Mouse (Mus musculus) CH12.LX (cell line): Measurements from ENCODE around the gene Fkbp14. TPM values are rescaled to one million over a fixed set of nuclear protein-coding genes. Genes with fewer than 3 reads are reported as not detected.

Experiments used
- DNase-seq: peaks from one replicate; pipeline ENCODE4 v3.0.0-alpha.2; 2013; ENCODE audit errors: extremely low read depth
- H3K27ac ChIP-seq: 2 replicates; pipeline ENCODE4 v1.5.1; 2012; ENCODE audit warnings: low read depth, mild to moderate bottlenecking, control low read depth, moderate library complexity; ENCODE audit not compliant: insufficient read depth
- H3K27me3 ChIP-seq: replicated peaks from 2 replicates; pipeline ENCODE3; 2012; ENCODE audit warnings: inconsistent platforms
- H3K36me3 ChIP-seq, 2 experiments: replicated peaks in 1 of 2; 2 replicates each; pipeline versions ENCODE3 to v1.6.1; 2012; ENCODE audit warnings: inconsistent platforms in 1 of 2, low read length in 1 of 2, mild to moderate bottlenecking in 1 of 2, mixed read lengths in 1 of 2, moderate library complexity in 1 of 2; ENCODE audit not compliant: control insufficient read depth in 1 of 2, insufficient read depth in 1 of 2
- H3K4me1 ChIP-seq, 2 experiments: 2 replicates each; pipeline ENCODE4 v1.6.1; 2012; ENCODE audit warnings: inconsistent platforms in 1 of 2, moderate library complexity in 1 of 2; ENCODE audit not compliant: insufficient read depth in 2 of 2, control insufficient read depth in 1 of 2
- H3K4me2 ChIP-seq: 2 replicates; pipeline ENCODE4 v1.6.1; 2012; ENCODE audit warnings: low read depth, mild to moderate bottlenecking, control low read depth; ENCODE audit not compliant: poor library complexity, insufficient read depth, severe bottlenecking
- H3K4me3 ChIP-seq, 3 experiments: fragments of 150-350 bp in 1 of 3; sonication (generic) in 1 of 3; replicated peaks in 1 of 3; 2 replicates each; pipeline versions ENCODE3 to v1.5.1; 2011 to 2012; ENCODE audit warnings: low read depth in 2 of 3, low read length in 2 of 3, mild to moderate bottlenecking in 2 of 3, moderate library complexity in 2 of 3, control low read depth in 1 of 3, improper control_type of control experiment in 1 of 3, inconsistent platforms in 1 of 3, mixed read lengths in 1 of 3; ENCODE audit not compliant: poor library complexity in 1 of 3
- H3K79me2 ChIP-seq: replicated peaks from 2 replicates; pipeline ENCODE4 v1.6.1; 2012; ENCODE audit warnings: mild to moderate bottlenecking, moderate library complexity; ENCODE audit not compliant: control insufficient read depth, poor library complexity, insufficient read depth, severe bottlenecking; ENCODE audit errors: extremely low read depth
- H3K9ac ChIP-seq: 2 replicates; pipeline ENCODE4 v1.6.1; 2012; ENCODE audit warnings: low read depth, mild to moderate bottlenecking, control low read depth, moderate library complexity; ENCODE audit not compliant: insufficient read depth
- H3K9me3 ChIP-seq: replicated peaks from 2 replicates; pipeline ENCODE3; 2012; ENCODE audit warnings: low read length, inconsistent platforms, mixed read lengths
- BHLHE40 ChIP-seq: IDR thresholded peaks from 2 replicates; pipeline ENCODE4 v1.6.1; 2011; ENCODE audit warnings: mild to moderate bottlenecking, low read depth, low read length, improper control_type of control experiment
- CHD1 ChIP-seq: IDR thresholded peaks from 2 replicates; pipeline ENCODE4 v1.6.1; 2012; ENCODE audit warnings: low read depth, low read length, improper control_type of control experiment, inconsistent platforms
- CHD2 ChIP-seq: IDR thresholded peaks from 2 replicates; pipeline ENCODE4 v1.6.1; 2011; ENCODE audit warnings: low read length, improper control_type of control experiment
- E2F4 ChIP-seq: IDR thresholded peaks from 2 replicates; pipeline ENCODE4 v1.6.1; 2011; ENCODE audit warnings: low read depth, low read length, improper control_type of control experiment; ENCODE audit not compliant: insufficient replicate concordance
- ELF1 ChIP-seq: IDR thresholded peaks from 2 replicates; pipeline ENCODE4 v1.6.1; 2014; ENCODE audit warnings: low read depth, mild to moderate bottlenecking, inconsistent platforms, low read length, improper control_type of control experiment
- EP300 ChIP-seq: IDR thresholded peaks from 2 replicates; pipeline ENCODE4 v1.6.1; 2011; ENCODE audit warnings: low read length, improper control_type of control experiment
- ETS1 ChIP-seq: conservative IDR thresholded peaks from 2 replicates; pipeline ENCODE4 v1.6.1; 2012; ENCODE audit warnings: low read depth, mild to moderate bottlenecking, inconsistent platforms, low read length, improper control_type of control experiment, moderate library complexity
- GABPA ChIP-seq: IDR thresholded peaks from 2 replicates; pipeline ENCODE4 v1.6.1; 2012; ENCODE audit warnings: low read depth, low read length, improper control_type of control experiment, inconsistent platforms; ENCODE audit not compliant: insufficient replicate concordance
- HCFC1 ChIP-seq: IDR thresholded peaks from 2 replicates; pipeline ENCODE4 v1.6.1; 2012; ENCODE audit warnings: low read depth, mild to moderate bottlenecking, inconsistent platforms, low read length, improper control_type of control experiment
- IRF4 ChIP-seq: IDR thresholded peaks from 2 replicates; pipeline ENCODE4 v1.6.1; 2014; ENCODE audit warnings: low read depth, mild to moderate bottlenecking, inconsistent platforms, low read length, improper control_type of control experiment
- JUN ChIP-seq: IDR thresholded peaks from 2 replicates; pipeline ENCODE4 v1.6.1; 2011; ENCODE audit warnings: low read depth, mild to moderate bottlenecking, low read length, improper control_type of control experiment, moderate library complexity; ENCODE audit not compliant: insufficient read depth
- JUND ChIP-seq: conservative IDR thresholded peaks from 2 replicates; pipeline ENCODE4 v1.6.1; 2011; ENCODE audit warnings: low read depth, low read length, improper control_type of control experiment
- KAT2A ChIP-seq: IDR thresholded peaks from 2 replicates; pipeline ENCODE4 v1.6.1; 2012; ENCODE audit warnings: low read length, improper control_type of control experiment, inconsistent platforms; ENCODE audit not compliant: insufficient replicate concordance
- MAFK ChIP-seq: IDR thresholded peaks from 2 replicates; pipeline ENCODE4 v1.6.1; 2011; ENCODE audit warnings: low read length, improper control_type of control experiment; ENCODE audit not compliant: insufficient replicate concordance
- MAX ChIP-seq: IDR thresholded peaks from 2 replicates; pipeline ENCODE4 v1.6.1; 2011; ENCODE audit warnings: low read length, improper control_type of control experiment
- MAZ ChIP-seq: IDR thresholded peaks from 2 replicates; pipeline ENCODE4 v1.6.1; 2012; ENCODE audit warnings: low read depth, mild to moderate bottlenecking, inconsistent platforms, low read length, improper control_type of control experiment, moderate library complexity
- MYC ChIP-seq: IDR thresholded peaks from 2 replicates; pipeline ENCODE4 v1.6.1; 2011; ENCODE audit warnings: low read depth, mild to moderate bottlenecking, improper control_type of control experiment, low read length
- NELFE ChIP-seq: IDR thresholded peaks from 2 replicates; pipeline ENCODE4 v1.6.1; 2011; ENCODE audit warnings: low read depth, low read length, improper control_type of control experiment
- PAX5 ChIP-seq: IDR thresholded peaks from 2 replicates; pipeline ENCODE4 v1.6.1; 2012; ENCODE audit warnings: low read length, inconsistent platforms, mixed read lengths
- RAD21 ChIP-seq: IDR thresholded peaks from 2 replicates; pipeline ENCODE4 v1.6.1; 2011; ENCODE audit warnings: low read depth, mild to moderate bottlenecking, low read length, improper control_type of control experiment, moderate library complexity
- RCOR1 ChIP-seq: conservative IDR thresholded peaks from 2 replicates; pipeline ENCODE4 v1.6.1; 2012; ENCODE audit warnings: low read depth, mild to moderate bottlenecking, inconsistent platforms, low read length, improper control_type of control experiment
- SMC3 ChIP-seq: IDR thresholded peaks from 2 replicates; pipeline ENCODE4 v1.6.1; 2011; ENCODE audit warnings: low read depth, low read length, improper control_type of control experiment
- TBP ChIP-seq: conservative IDR thresholded peaks from 2 replicates; pipeline ENCODE4 v1.6.1; 2011; ENCODE audit warnings: low read depth, low read length, improper control_type of control experiment
- UBTF ChIP-seq: IDR thresholded peaks from 2 replicates; pipeline ENCODE4 v1.6.1; 2012; ENCODE audit warnings: low read depth, mild to moderate bottlenecking, inconsistent platforms, low read length, improper control_type of control experiment, moderate library complexity
- USF1 ChIP-seq: IDR thresholded peaks from 2 replicates; pipeline ENCODE4 v1.6.1; 2014; ENCODE audit warnings: low read depth, mild to moderate bottlenecking, inconsistent platforms, low read length, improper control_type of control experiment
- USF2 ChIP-seq: conservative IDR thresholded peaks from 2 replicates; pipeline ENCODE4 v1.6.1; 2011; ENCODE audit warnings: low read depth, low read length, improper control_type of control experiment
- ZC3H11A ChIP-seq: IDR thresholded peaks from 2 replicates; pipeline ENCODE4 v1.6.1; 2012; ENCODE audit warnings: low read depth, mild to moderate bottlenecking, inconsistent platforms, low read length, improper control_type of control experiment
- ZMIZ1 ChIP-seq: IDR thresholded peaks from 2 replicates; pipeline ENCODE4 v1.6.1; 2012; ENCODE audit warnings: low read depth, mild to moderate bottlenecking, inconsistent platforms, low read length, improper control_type of control experiment
- ZNF384 ChIP-seq: IDR thresholded peaks from 2 replicates; pipeline ENCODE4 v1.6.1; 2012; ENCODE audit warnings: low read depth, low read length, improper control_type of control experiment, inconsistent platforms
- dilution Hi-C: fragments of 300-500 bp; cut with MboI; formaldehyde crosslinking; loops from 2 replicates; pipeline ENCODE4 v1.14.3; 2020; ENCODE audit warnings: low sequenced_read_pairs; ENCODE audit not compliant: extremely low pct_unique_long_range_greater_than_20kb, extremely low pct_ligation_motif_present
- in situ Hi-C: fragments of 300-500 bp; cut with MboI; formaldehyde crosslinking; loops from 3 replicates; pipeline ENCODE4 v1.14.3; 2019; ENCODE audit warnings: low sequenced_read_pairs, low pct_ligation_motif_present, low pct_unique_long_range_greater_than_20kb, mixed read lengths
- polyA plus RNA-seq: library from polyadenylated mRNA; unstranded; fragments of >175 nt; gene quantifications from 2 replicates; pipeline ENCODE4 v1.2.1, GENCODE M21; 2012; ENCODE audit warnings: low read depth; ENCODE audit not compliant: insufficient read length
- total RNA-seq, 2 experiments: library from RNA; depleted of rRNA; stranded (reverse); fragments of 300-350 nt in 1 of 2; fragments of >200 nt in 1 of 2; gene quantifications; 2 replicates each; pipeline ENCODE4 v1.2.3; 2012 to 2014

Gene Fkbp14
- total and polyA plus RNA-seq, 3 experiments = 0.50 to 0.95 (median 0.68) TPM

DNA sequence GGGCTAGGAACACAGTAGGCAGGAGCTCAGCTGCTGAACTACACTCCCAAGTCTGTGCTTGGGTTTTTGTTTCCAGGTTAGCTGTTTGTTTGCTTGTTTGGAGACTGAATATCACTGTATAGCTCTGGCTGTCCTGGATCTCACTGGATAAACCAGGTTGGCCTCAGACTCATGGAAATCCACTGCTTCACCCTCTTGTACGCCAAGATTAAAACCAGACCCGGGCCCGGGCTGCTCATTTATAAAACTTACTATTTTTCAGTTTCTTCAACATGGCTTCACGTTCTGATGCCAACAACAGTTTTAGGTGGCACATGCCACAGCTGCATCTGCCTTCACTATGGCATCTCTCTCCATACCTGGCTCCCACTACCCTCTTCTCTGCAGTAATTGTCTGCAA is 33.5 kb downstream of the Fkbp14 start:
- H3K9me3 ChIP-seq = no peaks in the 10 kb centered on the region
- TF ChIP-seq E2F4 (no peak), USF2 (no peak), CHD2 (no peak), ETS1 (no peak), ELF1 (no peak), JUND (no peak), IRF4 (no peak), TBP (no peak), KAT2A (no peak), ZNF384 (no peak), MYC (no peak), MAX (no peak), PAX5 (no peak), BHLHE40 (no peak), MAFK (no peak), CHD1 (no peak)
- dilution Hi-C loops = no loop called here

DNA sequence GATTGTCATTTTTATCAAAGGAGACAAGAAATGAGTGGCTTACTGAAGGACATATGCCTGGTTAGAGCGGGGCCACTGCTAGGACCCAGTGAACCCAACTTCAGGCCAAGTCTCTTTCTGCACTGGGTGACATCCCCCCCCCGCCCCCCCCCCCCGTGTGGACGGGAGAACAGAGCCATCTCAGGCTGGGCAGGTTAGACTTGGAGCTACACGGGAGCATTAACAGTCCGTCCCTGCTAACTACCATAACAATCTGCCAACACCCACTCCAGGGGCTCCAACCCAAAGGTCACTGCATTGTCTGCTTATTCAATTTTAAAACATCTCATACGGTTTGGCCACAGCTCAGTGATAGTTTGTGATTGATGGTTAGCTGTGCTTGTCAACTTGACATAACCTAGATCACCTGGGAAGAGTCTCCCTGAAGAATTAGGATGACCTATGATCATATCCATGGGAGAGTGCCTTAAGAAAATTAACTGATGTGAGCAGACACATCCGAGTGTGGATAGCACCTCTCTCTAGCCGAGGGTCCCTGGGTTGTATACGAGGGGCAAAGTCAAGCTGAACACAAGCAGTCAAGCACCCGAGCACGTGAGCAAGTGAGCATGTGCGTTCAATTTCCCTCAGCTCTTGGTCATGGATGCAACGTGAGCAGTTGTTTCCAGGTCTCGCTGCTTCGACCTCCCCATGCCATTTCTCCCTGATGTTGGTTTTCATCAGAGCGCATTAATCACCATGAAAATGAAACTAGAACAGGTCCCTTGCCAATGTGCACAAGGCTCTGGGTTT is 34.9 kb downstream of the Fkbp14 start:
- TF ChIP-seq ZMIZ1 (no peak), MAFK (no peak), ZC3H11A (no peak), EP300 (no peak), RAD21 (no peak), NELFE (no peak), JUN (no peak), ZNF384 (no peak), SMC3 (no peak), HCFC1 (no peak), UBTF (no peak), GABPA (no peak), MAZ (no peak), USF1 (no peak), RCOR1 (no peak), IRF4 (no peak)
- TF ChIP-seq, all 38 proteins: peak for 0
- H3K9me3 ChIP-seq = no peaks in the 10 kb centered on the region
- H3K27ac ChIP-seq = no peak overlapping the region
- H3K9ac ChIP-seq = no peak overlapping the region
- no peaks in the 10 kb centered on the region for H3K27me3 ChIP-seq
- H3K36me3 ChIP-seq = no peaks in the 10 kb centered on the region
- no peak overlapping the region for H3K4me3 ChIP-seq
- no peak overlapping the region for H3K4me2 ChIP-seq
- DNase-seq = no peak
- in situ Hi-C loops = no loop called here
- H3K79me2 ChIP-seq = no peaks in the 10 kb centered on the region
- dilution Hi-C loops = no loop called here
- H3K4me1 ChIP-seq = peaks cover 5 to 15% of the 10 kb centered on the region in 2 experiments

More for the DNA sequence above, 33.5 kb downstream of the Fkbp14 start:
- no peak overlapping the region for H3K9ac ChIP-seq
- peaks cover 5 to 15% of the 10 kb centered on the region in 2 experiments for H3K4me1 ChIP-seq
- no peak for DNase-seq
- no peaks in the 10 kb centered on the region for H3K27me3 ChIP-seq
- H3K4me2 ChIP-seq = no peak overlapping the region
- no peaks in the 10 kb centered on the region for H3K36me3 ChIP-seq
- H3K4me3 ChIP-seq = no peak overlapping the region
- in situ Hi-C loops = no loop called here
- H3K79me2 ChIP-seq = no peaks in the 10 kb centered on the region
- no peak overlapping the region for H3K27ac ChIP-seq
